Mouse (Mus musculus) E14TG2a.4 (cell line): ENCODE results near the gene Prpf4b.
"Not testable (repeated sequence)": the region's sequence is repeated elsewhere in the genome, so short reads cannot be mapped to it uniquely, and the experiment has no call there.

Experiments used
- CTCF ChIP-seq: conservative IDR thresholded peaks from 2 replicates; pipeline ENCODE4 v1.5.1; 2014; ENCODE audit warnings: low read length
- NANOG ChIP-seq: IDR thresholded peaks from 2 replicates; pipeline ENCODE4 v1.6.1; 2014; ENCODE audit warnings: borderline replicate concordance, low read length, mixed read lengths
- POU5F1 ChIP-seq: IDR thresholded peaks from 2 replicates; pipeline ENCODE4 v1.6.1; 2014; ENCODE audit warnings: low read length, borderline replicate concordance

DNA sequence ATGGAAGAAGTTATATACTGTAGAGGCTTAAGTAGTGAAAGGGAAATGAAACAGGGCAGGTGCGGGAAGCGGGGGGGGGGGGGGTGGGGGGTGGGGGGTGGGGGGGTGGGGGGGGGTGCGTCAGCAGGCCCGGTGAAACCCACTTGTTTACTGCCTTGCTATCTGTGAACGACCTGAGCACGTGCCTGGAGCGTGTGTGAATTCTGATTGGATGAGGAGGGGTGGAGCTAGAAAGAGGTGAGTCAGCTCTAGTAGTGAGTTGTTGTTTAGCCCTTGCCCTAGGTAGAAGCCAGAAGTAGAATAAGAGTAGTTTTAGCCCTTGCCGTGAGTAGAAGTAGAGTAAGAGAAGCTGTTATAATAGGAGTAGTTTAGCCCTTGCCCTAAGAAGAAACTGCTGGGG lies 13.9 kb upstream of the Prpf4b start:
- TF ChIP-seq CTCF, POU5F1, NANOG: not testable (repeated sequence)
